Mouse (Mus musculus): Measurements from ENCODE around the gene Cltrn.

GRCm38 (mm10) chrX:164113744-164114143 is 25.1 kb downstream of the Cltrn start:
- TF ChIP-seq CTCF (IDR thresholded peaks at IDR 0.05; ENCODE audit: control insufficient read depth, insufficient read depth, insufficient replicate concordance, low read depth, low read length) (no peak), POLR2A (IDR thresholded peaks at IDR 0.05; ENCODE audit: control insufficient read depth, low read depth, low read length) (no peak)

Measured in testis, adult 2 months (tissue).